Mouse (Mus musculus) MEL (cell line): Measurements from ENCODE around the gene Pp2d1. TPM values are rescaled to one million over a fixed set of nuclear protein-coding genes. Genes with fewer than 3 reads are reported as not detected.
A peak's percentile ranks its signal among the peaks of the same experiment; 100 is the strongest.

Experiments
- DNase-seq: peaks from one replicate; pipeline ENCODE4 v3.0.0; 2011; ENCODE audit warnings: low read depth, low spot score
- H3K27ac ChIP-seq: 2 replicates; pipeline ENCODE4 v1.5.1; 2012; ENCODE audit warnings: low read depth, mild to moderate bottlenecking, control low read depth, low read length, moderate library complexity; ENCODE audit not compliant: control insufficient read depth
- H3K27me3 ChIP-seq, 2 experiments: fragments of 150-350 bp in 1 of 2; sonication (generic) in 1 of 2; 2 replicates each; pipeline ENCODE4 v1.6.1; 2012; ENCODE audit warnings: low read length in 2 of 2, mild to moderate bottlenecking in 2 of 2, improper control_type of control experiment in 1 of 2, moderate library complexity in 1 of 2; ENCODE audit not compliant: insufficient read depth in 2 of 2, control insufficient read depth in 1 of 2
- H3K36me3 ChIP-seq, 2 experiments: 2 replicates each; pipeline ENCODE4 v1.6.1; 2012 to 2014; ENCODE audit warnings: low read length in 2 of 2, improper control_type of control experiment in 1 of 2, inconsistent platforms in 1 of 2, mild to moderate bottlenecking in 1 of 2; ENCODE audit not compliant: insufficient read depth in 2 of 2, control insufficient read depth in 1 of 2
- H3K4me1 ChIP-seq, 2 experiments: fragments of 150-350 bp in 1 of 2; sonication (generic) in 1 of 2; 2 replicates each; pipeline ENCODE4 v1.6.1; 2012; ENCODE audit warnings: low read length in 2 of 2, improper control_type of control experiment in 1 of 2, mild to moderate bottlenecking in 1 of 2; ENCODE audit not compliant: insufficient read depth in 2 of 2, control insufficient read depth in 1 of 2
- H3K4me3 ChIP-seq, 2 experiments: fragments of 150-350 bp in 1 of 2; sonication (generic) in 1 of 2; 2 replicates each; pipeline ENCODE4 v1.5.1; 2012; ENCODE audit warnings: low read depth in 2 of 2, low read length in 2 of 2, mild to moderate bottlenecking in 2 of 2, moderate library complexity in 2 of 2, control low read depth in 1 of 2, improper control_type of control experiment in 1 of 2; ENCODE audit not compliant: control insufficient read depth in 1 of 2, insufficient read depth in 1 of 2
- H3K79me2 ChIP-seq: 2 replicates; pipeline ENCODE4 v1.6.1; 2012; ENCODE audit warnings: mild to moderate bottlenecking, low read length, moderate library complexity; ENCODE audit not compliant: control insufficient read depth, poor library complexity, insufficient read depth
- H3K9ac ChIP-seq: 2 replicates; pipeline ENCODE4 v1.6.1; 2012; ENCODE audit warnings: low read depth, mild to moderate bottlenecking, control low read depth, low read length, moderate library complexity; ENCODE audit not compliant: control insufficient read depth, poor library complexity, severe bottlenecking
- H3K9me3 ChIP-seq: fragments of 150-350 bp; sonication (generic); replicated peaks from 2 replicates; pipeline ENCODE4 v1.6.1; 2012; ENCODE audit warnings: mild to moderate bottlenecking, low read length, improper control_type of control experiment, moderate library complexity; ENCODE audit not compliant: insufficient read depth
- BHLHE40 ChIP-seq: IDR thresholded peaks from 2 replicates; pipeline ENCODE4 v1.6.1; 2012; ENCODE audit warnings: low read depth, mild to moderate bottlenecking, inconsistent platforms, low read length, improper control_type of control experiment, borderline replicate concordance
- CHD1 ChIP-seq: IDR thresholded peaks from 2 replicates; pipeline ENCODE4 v1.6.1; 2012; ENCODE audit warnings: low read depth, mild to moderate bottlenecking, inconsistent platforms, low read length, improper control_type of control experiment
- CHD2 ChIP-seq: IDR thresholded peaks from 2 replicates; pipeline ENCODE4 v1.6.1; 2011; ENCODE audit warnings: low read length, improper control_type of control experiment
- CTCF ChIP-seq, 3 experiments: IDR thresholded peaks in 2 of 3; conservative IDR thresholded peaks in 1 of 3; 2 replicates each; pipeline ENCODE4 v1.5.1; 2011 to 2012; ENCODE audit warnings: low read length in 3 of 3, low read depth in 2 of 3, mild to moderate bottlenecking in 2 of 3, improper control_type of control experiment in 1 of 3, inconsistent platforms in 1 of 3, mixed read lengths in 1 of 3, moderate library complexity in 1 of 3; ENCODE audit not compliant: control insufficient read depth in 1 of 3, insufficient read depth in 1 of 3, poor library complexity in 1 of 3, severe bottlenecking in 1 of 3
- E2F4 ChIP-seq: IDR thresholded peaks from 2 replicates; pipeline ENCODE4 v1.6.1; 2011; ENCODE audit warnings: low read depth, low read length, improper control_type of control experiment, borderline replicate concordance
- ELF1 ChIP-seq: IDR thresholded peaks from 2 replicates; pipeline ENCODE4 v1.6.1; 2014; ENCODE audit warnings: low read depth, mild to moderate bottlenecking, inconsistent platforms, low read length, improper control_type of control experiment, moderate library complexity
- EP300 ChIP-seq, 2 experiments: IDR thresholded peaks; 2 replicates each; pipeline ENCODE4 v1.6.1; 2011; ENCODE audit warnings: improper control_type of control experiment in 2 of 2, low read length in 2 of 2, low read depth in 1 of 2, mild to moderate bottlenecking in 1 of 2
- ETS1 ChIP-seq: IDR thresholded peaks from 2 replicates; pipeline ENCODE4 v1.6.1; 2012; ENCODE audit warnings: low read depth, mild to moderate bottlenecking, inconsistent platforms, low read length, improper control_type of control experiment, moderate library complexity
- GABPA ChIP-seq: IDR thresholded peaks from 2 replicates; pipeline ENCODE4 v1.6.1; 2012; ENCODE audit warnings: low read depth, mild to moderate bottlenecking, inconsistent platforms, low read length, improper control_type of control experiment, moderate library complexity
- GATA1 ChIP-seq: IDR thresholded peaks from 2 replicates; pipeline ENCODE4 v1.6.1; 2011; ENCODE audit warnings: low read depth, low read length, improper control_type of control experiment
- JUND ChIP-seq: IDR thresholded peaks from 2 replicates; pipeline ENCODE4 v1.6.1; 2011; ENCODE audit warnings: low read depth, mild to moderate bottlenecking, improper control_type of control experiment, low read length
- KAT2A ChIP-seq: conservative IDR thresholded peaks from 2 replicates; pipeline ENCODE4 v1.6.1; 2012; ENCODE audit warnings: low read depth, low read length, improper control_type of control experiment, inconsistent platforms
- MAFK ChIP-seq: IDR thresholded peaks from 2 replicates; pipeline ENCODE4 v1.6.1; 2011; ENCODE audit warnings: low read depth, mild to moderate bottlenecking, low read length, improper control_type of control experiment, borderline replicate concordance
- MAX ChIP-seq: IDR thresholded peaks from 2 replicates; pipeline ENCODE4 v1.6.1; 2011; ENCODE audit warnings: low read length, improper control_type of control experiment
- MEF2A ChIP-seq: IDR thresholded peaks from 2 replicates; pipeline ENCODE4 v1.6.1; 2014; ENCODE audit warnings: low read depth, mild to moderate bottlenecking, inconsistent platforms, low read length, improper control_type of control experiment; ENCODE audit not compliant: poor library complexity, insufficient replicate concordance, severe bottlenecking; ENCODE audit errors: extremely low read depth
- MXI1 ChIP-seq: IDR thresholded peaks from 2 replicates; pipeline ENCODE4 v1.6.1; 2011; ENCODE audit warnings: mild to moderate bottlenecking, low read depth, low read length, improper control_type of control experiment
- MYB ChIP-seq: IDR thresholded peaks from 2 replicates; pipeline ENCODE4 v1.6.1; 2011; ENCODE audit warnings: mild to moderate bottlenecking, low read depth, low read length, improper control_type of control experiment
- MYC ChIP-seq: IDR thresholded peaks from 2 replicates; pipeline ENCODE4 v1.6.1; 2011; ENCODE audit warnings: low read depth, mild to moderate bottlenecking, low read length, improper control_type of control experiment, moderate library complexity
- NELFE ChIP-seq: IDR thresholded peaks from 2 replicates; pipeline ENCODE4 v1.6.1; 2011; ENCODE audit warnings: low read depth, low read length, improper control_type of control experiment
- NRF1 ChIP-seq: IDR thresholded peaks from 2 replicates; pipeline ENCODE4 v1.6.1; 2014; ENCODE audit warnings: low read depth, mild to moderate bottlenecking, inconsistent platforms, low read length, improper control_type of control experiment, moderate library complexity; ENCODE audit not compliant: poor library complexity, insufficient read depth, severe bottlenecking
- POLR2A ChIP-seq, 2 experiments: IDR thresholded peaks; 2 replicates each; pipeline ENCODE4 v1.6.1; 2011 to 2012; ENCODE audit warnings: low read length in 2 of 2, mild to moderate bottlenecking in 2 of 2, control low read depth in 1 of 2, improper control_type of control experiment in 1 of 2, low read depth in 1 of 2, moderate library complexity in 1 of 2; ENCODE audit not compliant: control insufficient read depth in 1 of 2, insufficient read depth in 1 of 2, poor library complexity in 1 of 2
- POLR2AphosphoS2 ChIP-seq: IDR thresholded peaks from 2 replicates; pipeline ENCODE4 v1.6.1; 2011; ENCODE audit warnings: low read length, improper control_type of control experiment
- POLR2AphosphoS5 ChIP-seq: IDR thresholded peaks from 2 replicates; pipeline ENCODE4 v1.6.1; 2012; ENCODE audit warnings: low read depth, borderline replicate concordance, mild to moderate bottlenecking, inconsistent platforms, low read length, moderate library complexity, mixed read lengths
- RAD21 ChIP-seq: IDR thresholded peaks from 2 replicates; pipeline ENCODE4 v1.6.1; 2011; ENCODE audit warnings: mild to moderate bottlenecking, low read depth, low read length, improper control_type of control experiment
- RCOR1 ChIP-seq: IDR thresholded peaks from 2 replicates; pipeline ENCODE4 v1.6.1; 2012; ENCODE audit warnings: low read depth, mild to moderate bottlenecking, inconsistent platforms, low read length, improper control_type of control experiment
- SIN3A ChIP-seq: IDR thresholded peaks from 2 replicates; pipeline ENCODE4 v1.6.1; 2012; ENCODE audit warnings: low read length, improper control_type of control experiment, inconsistent platforms
- SMC3 ChIP-seq: IDR thresholded peaks from 2 replicates; pipeline ENCODE4 v1.6.1; 2011; ENCODE audit warnings: low read depth, low read length, improper control_type of control experiment
- TAL1 ChIP-seq: IDR thresholded peaks from 2 replicates; pipeline ENCODE4 v1.6.1; 2012; ENCODE audit warnings: mild to moderate bottlenecking, inconsistent platforms, low read length, moderate library complexity, mixed read lengths
- TBP ChIP-seq: IDR thresholded peaks from 2 replicates; pipeline ENCODE4 v1.8.0; 2011; ENCODE audit warnings: low read depth, low read length, improper control_type of control experiment
- TCF12 ChIP-seq: IDR thresholded peaks from 2 replicates; pipeline ENCODE4 v1.6.1; 2014; ENCODE audit warnings: low read depth, mild to moderate bottlenecking, inconsistent platforms, low read length, improper control_type of control experiment, moderate library complexity
- USF1 ChIP-seq: IDR thresholded peaks from 2 replicates; pipeline ENCODE4 v1.6.1; 2014; ENCODE audit warnings: low read depth, mild to moderate bottlenecking, inconsistent platforms, low read length, improper control_type of control experiment, moderate library complexity
- USF2 ChIP-seq, 2 experiments: IDR thresholded peaks; 2 replicates each; pipeline ENCODE4 v1.6.1; 2011 to 2012; ENCODE audit warnings: improper control_type of control experiment in 2 of 2, low read length in 2 of 2, borderline replicate concordance in 1 of 2, inconsistent platforms in 1 of 2, low read depth in 1 of 2, mild to moderate bottlenecking in 1 of 2; ENCODE audit not compliant: insufficient read depth in 1 of 2
- ZC3H11A ChIP-seq: IDR thresholded peaks from 2 replicates; pipeline ENCODE4 v1.6.1; 2012; ENCODE audit warnings: low read depth, mild to moderate bottlenecking, inconsistent platforms, low read length, improper control_type of control experiment
- ZKSCAN1 ChIP-seq: IDR thresholded peaks from 2 replicates; pipeline ENCODE4 v1.6.1; 2012; ENCODE audit warnings: low read depth, mild to moderate bottlenecking, inconsistent platforms, low read length, improper control_type of control experiment, moderate library complexity
- ZMIZ1 ChIP-seq: IDR thresholded peaks from 2 replicates; pipeline ENCODE4 v1.6.1; 2012; ENCODE audit warnings: low read depth, mild to moderate bottlenecking, inconsistent platforms, low read length, improper control_type of control experiment, moderate library complexity
- ZNF384 ChIP-seq: IDR thresholded peaks from 2 replicates; pipeline ENCODE4 v1.6.1; 2012; ENCODE audit warnings: low read depth, mild to moderate bottlenecking, inconsistent platforms, low read length, improper control_type of control experiment
- polyA plus RNA-seq, 2 experiments: library from polyadenylated mRNA; stranded (reverse) in 1 of 2; unstranded in 1 of 2; fragments of >175 nt in 1 of 2; fragments of >200 nt in 1 of 2; gene quantifications; 2 replicates each; pipeline versions ENCODE4 v1.2.1 to v1.2.4; 2012; ENCODE audit warnings: low replicate concordance in 2 of 2, low read depth in 1 of 2; ENCODE audit not compliant: insufficient read length in 2 of 2, insufficient read depth in 1 of 2, missing spikeins in 1 of 2
- total RNA-seq: library from RNA; depleted of rRNA; stranded (reverse); fragments of 300-350 nt; gene quantifications from 2 replicates; pipeline ENCODE4 v1.2.3, GENCODE M21; 2012

Gene Pp2d1
- total and polyA plus RNA-seq, 3 experiments, result 0.04 to 0.08 TPM; not detected in 1

- peak within 1 kb of the TSS; percentile 83 to 92 for H3K4me3 ChIP-seq
- no peaks in the 10 kb centered on the region for H3K27me3 ChIP-seq
- H3K9ac ChIP-seq, result peak within 1 kb of the TSS; percentile 98
- H3K9me3 ChIP-seq, result no peaks in the 10 kb centered on the region
- H3K4me1 ChIP-seq, result peaks cover 0 to 8% of the 10 kb centered on the region in 2 experiments; a peak in 3 of 4 replicates
- H3K79me2 ChIP-seq, result peaks cover 26% of the 10 kb centered on the region
- peak; percentile 76 for DNase-seq
- H3K27ac ChIP-seq, result peak within 1 kb of the TSS; percentile 86
- peaks cover 0 to 2% of the 10 kb centered on the region in 2 experiments; a peak in 1 of 4 replicates for H3K36me3 ChIP-seq
- TF ChIP-seq MYC (no peak), ZMIZ1 (no peak), NELFE (peak; percentile 16; the same call in 1 of the 2 replicates), MYB (no peak), TCF12 (no peak), MAX (no peak; the same call in 1 of the 2 replicates), RAD21 (no peak), E2F4 (no peak), POLR2A (IDR thresholded peaks at IDR 0.05; ENCODE audit: control insufficient read depth in 1 of 2, insufficient read depth in 1 of 2, low read depth in 1 of 2, low read length in 2 of 2, poor library complexity in 1 of 2) (no peak), BHLHE40 (no peak), CTCF (IDR thresholded peaks at IDR 0.05 in 2 of 3, conservative IDR thresholded peaks at IDR 0.05 in 1 of 3; ENCODE audit: control insufficient read depth in 1 of 3, insufficient read depth in 1 of 3, low read depth in 2 of 3, low read length in 3 of 3, poor library complexity in 1 of 3, severe bottlenecking in 1 of 3) (no peak; a peak in 1 of 6 replicates), NRF1 (no peak), POLR2AphosphoS5 (no peak), ELF1 (no peak), ZC3H11A (no peak), USF2 (IDR thresholded peaks at IDR 0.05; ENCODE audit: borderline replicate concordance in 1 of 2, insufficient read depth in 1 of 2, low read depth in 1 of 2, low read length in 2 of 2) (no peak), USF1 (no peak), SIN3A (peak; percentile 88), ZNF384 (peak; percentile 97), EP300 (IDR thresholded peaks at IDR 0.05; ENCODE audit: low read depth in 1 of 2, low read length in 2 of 2) (peak in 1 of 2 experiments; percentile 40; a peak in 2 of 4 replicates), GATA1 (no peak), JUND (no peak), GABPA (no peak), POLR2AphosphoS2 (no peak), CHD2 (no peak), ETS1 (peak; percentile 59), MXI1 (peak; percentile 58), CHD1 (no peak), SMC3 (no peak), RCOR1 (peak; percentile 61; the same call in 1 of the 2 replicates), MEF2A (no peak), ZKSCAN1 (no peak; the same call in 1 of the 2 replicates), MAFK (no peak), TAL1 (no peak), TBP (peak; percentile 39; the same call in 1 of the 2 replicates), KAT2A (no peak)
Observed at GRCm38 (mm10) chr17:53566161-53566918, 27.1 kb upstream of the Pp2d1 start, which contains the start of gene Kat2b. Kat2b (plus strand) TSS chr17:53566861.
